8 mouse cellular contexts compared by ENCODE assay signal in genomic region chr6:28474839-28475238, GRCm38 (mm10). TPM values are rescaled to one million over a fixed set of nuclear protein-coding genes. Genes with fewer than 3 reads are reported as not detected.
DNase-seq lines count a peak whose midpoint lies in the region; ATAC-seq and TF ChIP-seq lines count a peak whose summit lies in the region.

Gene Snd1 (plus strand): TSS chr6:28475139.

- no peak for TF ChIP-seq CTCF in cerebellum, adult 2 months (IDR thresholded peaks at IDR 0.05; ENCODE audit: borderline replicate concordance, insufficient read depth, low read depth, low read length)
- no peak for TF ChIP-seq CTCF in liver, embryonic 14.5 days (IDR thresholded peaks at IDR 0.05; ENCODE audit: low read depth)

- H3K27me3 ChIP-seq in cerebellum, adult 2 months (ENCODE audit: control insufficient read depth, insufficient read depth, low read length), result no peaks in the 10 kb centered on the region
- no peaks in the 10 kb centered on the region for H3K27me3 ChIP-seq in hindbrain, embryonic 13.5 days
- no peaks in the 10 kb centered on the region for H3K27me3 ChIP-seq in liver, embryonic 14.5 days (ENCODE audit: control insufficient read depth, insufficient read depth, low read length)

- no peak within 1 kb of the TSS for H3K27ac ChIP-seq in cerebellum, adult 2 months (ENCODE audit: insufficient read depth, low read length)
- H3K27ac ChIP-seq in hindbrain, embryonic 13.5 days, result no peak within 1 kb of the TSS
- H3K27ac ChIP-seq in liver, embryonic 14.5 days, result no peak within 1 kb of the TSS

- TF ChIP-seq EP300 in liver, embryonic 14.5 days (IDR thresholded peaks at IDR 0.05; ENCODE audit: low read depth), result no peak

- TF ChIP-seq POLR2A in cerebellum, adult 2 months (IDR thresholded peaks at IDR 0.05; ENCODE audit: borderline replicate concordance, insufficient read depth, low read length), result no peak

- H3K9me3 ChIP-seq in hindbrain, embryonic 13.5 days, result no peaks in the 10 kb centered on the region
- H3K9me3 ChIP-seq in liver, embryonic 14.5 days (ENCODE audit: control insufficient read depth, low read length), result no peaks in the 10 kb centered on the region

- H3K36me3 ChIP-seq in hindbrain, embryonic 13.5 days, result no peaks in the 10 kb centered on the region
- H3K36me3 ChIP-seq in liver, embryonic 14.5 days (replicated peaks; ENCODE audit: control insufficient read depth, insufficient read depth, low read depth), result no peaks in the 10 kb centered on the region

- ATAC-seq in hindbrain, embryonic 13.5 days (ENCODE audit: low FRiP score), result no peak
- no peak for ATAC-seq in liver, embryonic 14.5 days (ENCODE audit: insufficient read depth)

- 87% methylated on average over 5 of the region's 5 CpGs for WGBS in cerebellum, adult 2 months
- WGBS in hindbrain, embryonic 13.5 days, result 88% methylated on average over 5 of the region's 5 CpGs
- WGBS in liver, embryonic 14.5 days (ENCODE audit: insufficient replicate concordance), result 70% methylated on average over 5 of the region's 5 CpGs

- no peak within 1 kb of the TSS for H3K4me3 ChIP-seq in cerebellum, adult 2 months (replicated peaks; ENCODE audit: insufficient read depth, low read depth, low read length)
- no peak within 1 kb of the TSS for H3K4me3 ChIP-seq in hindbrain, embryonic 13.5 days
- no peak within 1 kb of the TSS for H3K4me3 ChIP-seq in liver, embryonic 14.5 days (ENCODE audit: insufficient read depth in 1 of 2, low read depth in 2 of 2, low read length in 2 of 2)

- no peaks in the 10 kb centered on the region for H3K4me1 ChIP-seq in cerebellum, adult 2 months (ENCODE audit: control insufficient read depth, insufficient read depth, low read length)
- peaks cover 7% of the 10 kb centered on the region for H3K4me1 ChIP-seq in hindbrain, embryonic 13.5 days (replicated peaks)
- peaks cover 5 to 6% of the 10 kb centered on the region in 2 experiments; a peak in 3 of 4 replicates for H3K4me1 ChIP-seq in liver, embryonic 14.5 days (replicated peaks; ENCODE audit: control insufficient read depth in 2 of 2, insufficient read depth in 2 of 2, low read length in 1 of 2)

- H3K9ac ChIP-seq in hindbrain, embryonic 13.5 days, result no peak within 1 kb of the TSS
- no peak within 1 kb of the TSS for H3K9ac ChIP-seq in liver, embryonic 14.5 days (replicated peaks)

- DNase-seq in cerebellum, adult 2 months, result no peak
- DNase-seq in cerebellum, adult 9-10 months, result no peak
- no peak for DNase-seq in adrenal gland, adult 2 months
- DNase-seq in gastrocnemius, adult 18-20 months (ENCODE audit: low spot score), result no peak
- no peak for DNase-seq in liver, embryonic 14.5 days (ENCODE audit: low read depth in 3 of 3, low spot score in 3 of 3)
- DNase-seq in cerebellum, adult 11 months, result no peak
- DNase-seq in thymus, postnatal 4 days, result no peak

- no peak within 1 kb of the TSS for H3K4me2 ChIP-seq in hindbrain, embryonic 13.5 days
- no peak within 1 kb of the TSS for H3K4me2 ChIP-seq in liver, embryonic 14.5 days (ENCODE audit: low read depth)

RNA-seq across cellular contexts. Expression of gene Snd1, which starts in this region (rescaled TPM):
- 57.0 and 59.7 TPM in 2 replicates for polyA plus RNA-seq in cerebellum, adult 2 months (2012; rRNA removed)
- 100 to 1,000 TPM; 127 to 145 TPM for total RNA-seq in adrenal gland, adult 2 months (2021)
- polyA plus RNA-seq in adrenal gland, adult 2 months (2012; rRNA removed), result 122 and 155 TPM in 2 replicates
- total RNA-seq in gastrocnemius, adult 18-20 months (2021), result 10 to 100 TPM; 45.0 to 49.8 TPM
- polyA plus RNA-seq in hindbrain, embryonic 13.5 days (2015; fragmentation: Nextera tagmentation; extraction: Ambion mirVana), result 81.2 and 85.6 TPM in 2 replicates
- polyA plus RNA-seq in liver, embryonic 14.5 days (2012; rRNA removed), result 27.4 and 31.5 TPM in 2 replicates
- 43.2 and 47.7 TPM in 2 replicates for polyA plus RNA-seq in liver, embryonic 14.5 days (2014; fragmentation: Nextera tagmentation; extraction: Ambion mirVana)
